Mouse (Mus musculus): ENCODE data around the gene Camsap1.

DNA sequence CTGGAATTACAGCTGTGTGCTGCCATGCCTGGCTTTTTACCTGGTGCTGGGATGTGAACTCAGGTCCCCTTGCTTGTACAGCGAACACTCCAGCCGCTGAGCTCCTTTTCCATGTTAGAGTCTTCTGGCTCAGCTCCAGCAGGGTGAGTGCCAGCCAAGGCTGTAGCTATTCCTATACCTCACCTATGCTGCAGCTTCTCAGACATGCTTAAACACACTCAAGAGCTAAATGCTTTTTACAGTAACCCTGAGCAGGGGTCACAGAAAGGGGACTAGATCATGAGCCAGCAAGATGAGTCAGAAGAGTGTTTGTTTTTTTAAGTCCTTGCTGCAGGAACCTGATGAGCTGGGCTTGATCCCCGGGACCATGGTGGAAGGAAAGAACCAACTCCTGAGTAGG, 14.6 kb upstream of the Camsap1 start:
- TF ChIP-seq CTCF (IDR thresholded peaks at IDR 0.05; ENCODE audit: low read depth) (no peak), EP300 (IDR thresholded peaks at IDR 0.05; ENCODE audit: low read depth) (no peak)
